Mouse (Mus musculus): ENCODE data around the gene Slc35g1.
A peak's percentile ranks its signal among the peaks of the same experiment; 100 is the strongest.

Gene Slc35g1

GRCm38 (mm10) chr19:38396633-38396970, 822 bp downstream of the Slc35g1 start:
- DNase-seq (ENCODE audit: low spot score): no peak

- DNase-seq (ENCODE audit: low spot score): no peak
These were observed 1.2 kb downstream of the Slc35g1 start for GRCm38 (mm10) chr19:38397004-38397403.

- DNase-seq (ENCODE audit: low spot score): no peak
These were observed 3.2 kb downstream of the Slc35g1 start for GRCm38 (mm10) chr19:38398966-38399365.

GRCm38 (mm10) chr19:38400851-38401250, 5.1 kb downstream of the Slc35g1 start:
- no peak for DNase-seq (ENCODE audit: low spot score)

- DNase-seq (ENCODE audit: low spot score): no peak
These were observed 5.6 kb downstream of the Slc35g1 start for GRCm38 (mm10) chr19:38401416-38401815.

- no peak for DNase-seq (ENCODE audit: low spot score)
These were observed 14.7 kb downstream of the Slc35g1 start for GRCm38 (mm10) chr19:38410357-38411056.

- DNase-seq (ENCODE audit: low spot score): no peak
These were observed 18.1 kb downstream of the Slc35g1 start for GRCm38 (mm10) chr19:38413861-38414260.

GRCm38 (mm10) chr19:38418819-38419423, 23.1 kb downstream of the Slc35g1 start:
- no peak for DNase-seq (ENCODE audit: low spot score)

GRCm38 (mm10) chr19:38420751-38421295, 25.0 kb downstream of the Slc35g1 start:
- DNase-seq (ENCODE audit: low spot score): no peak

- DNase-seq (ENCODE audit: low spot score): no peak
These were observed 25.7 kb downstream of the Slc35g1 start for GRCm38 (mm10) chr19:38421436-38421835.

GRCm38 (mm10) chr19:38422926-38423325, 27.1 kb downstream of the Slc35g1 start:
- no peak for DNase-seq (ENCODE audit: low spot score)

- peak; percentile 75 for DNase-seq (ENCODE audit: low spot score)
These were observed 28.1 kb downstream of the Slc35g1 start for GRCm38 (mm10) chr19:38423884-38424283.

- no peak for DNase-seq (ENCODE audit: low spot score)
These were observed 28.8 kb downstream of the Slc35g1 start for GRCm38 (mm10) chr19:38424581-38424980.

GRCm38 (mm10) chr19:38429269-38429668, 33.5 kb downstream of the Slc35g1 start:
- DNase-seq (ENCODE audit: low spot score): peak; percentile 37

- no peak for DNase-seq (ENCODE audit: low spot score)
These were observed 34.7 kb downstream of the Slc35g1 start for GRCm38 (mm10) chr19:38430475-38430874.

- no peak for DNase-seq (ENCODE audit: low spot score)
These were observed 35.5 kb downstream of the Slc35g1 start for GRCm38 (mm10) chr19:38431326-38431725.

- DNase-seq (ENCODE audit: low spot score): no peak
These were observed 36.2 kb downstream of the Slc35g1 start for GRCm38 (mm10) chr19:38432021-38432420.

GRCm38 (mm10) chr19:38433381-38433780, 37.6 kb downstream of the Slc35g1 start:
- DNase-seq (ENCODE audit: low spot score): peak; percentile 75

GRCm38 (mm10) chr19:38435221-38435620, 39.4 kb downstream of the Slc35g1 start:
- no peak for DNase-seq (ENCODE audit: low spot score)

- no peak for DNase-seq (ENCODE audit: low spot score)
These were observed 46.1 kb downstream of the Slc35g1 start for GRCm38 (mm10) chr19:38441860-38442259.

GRCm38 (mm10) chr19:38445758-38446157, 50.0 kb downstream of the Slc35g1 start:
- no peak for DNase-seq (ENCODE audit: low spot score)
